Mouse (Mus musculus): Measurements from ENCODE around the gene Dok3. TPM values are rescaled to one million over a fixed set of nuclear protein-coding genes. Genes with fewer than 3 reads are reported as not detected.

The Dok3 gene
- total RNA-seq, 2 experiments from 2014 or later, result 0.77 to 1.5 TPM

DNA sequence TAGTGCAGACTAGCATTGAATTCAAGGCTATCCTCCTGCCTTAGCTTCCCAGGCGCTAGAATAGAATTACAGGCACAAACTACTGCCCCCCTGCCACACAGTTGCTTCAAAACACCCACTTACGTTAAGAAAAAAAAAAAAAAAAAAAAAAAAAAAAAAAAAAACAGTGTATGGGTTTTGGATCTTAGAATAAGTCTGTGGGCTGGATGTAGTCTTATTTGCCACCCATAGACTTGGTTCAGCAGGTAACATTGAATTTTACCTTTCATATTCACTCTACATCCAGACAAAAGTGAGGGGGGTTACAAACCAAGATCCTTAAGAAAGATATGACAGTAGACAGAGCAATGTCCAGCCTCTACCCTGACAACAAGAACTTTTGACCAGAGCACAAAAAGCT is 38.9 kb upstream of the Dok3 start:
- H3K27ac ChIP-seq, result no peak overlapping the region
- no peak for DNase-seq
- intact Hi-C loops (cut with DNase I), result no loop called here
- no peak overlapping the region for H3K4me3 ChIP-seq
- TF ChIP-seq CTCF (IDR thresholded peaks at IDR 0.05), result no peak

DNA sequence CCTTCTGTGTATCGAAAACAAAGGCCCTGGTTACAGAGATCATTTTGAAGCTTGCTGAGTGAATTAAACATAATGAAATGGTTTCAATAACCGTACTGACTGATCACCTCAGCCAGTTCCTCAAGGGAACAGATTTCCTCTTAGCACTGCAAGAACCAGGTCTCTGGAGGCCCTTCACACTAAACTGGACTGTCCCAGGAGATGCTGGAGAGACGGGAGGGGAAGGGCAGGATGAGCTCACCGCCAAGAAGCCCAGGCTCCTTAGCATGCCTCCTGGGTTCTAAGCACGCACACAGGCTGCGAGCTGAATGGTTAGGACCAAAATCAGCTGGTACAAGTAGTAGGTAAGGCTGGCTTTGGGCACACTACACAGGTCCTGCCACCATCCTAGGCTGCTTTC is 37.9 kb upstream of the Dok3 start:
- Histone ChIP-seq H3K27ac (0 out of 2 replicates have a peak overlapping the region, but pooled peaks have one; percentile 20), H3K4me3 (no peak overlapping the region)
- intact Hi-C loops (cut with DNase I), result no loop called here
- DNase-seq, result no peak
- no peak for TF ChIP-seq CTCF (IDR thresholded peaks at IDR 0.05)

DNA sequence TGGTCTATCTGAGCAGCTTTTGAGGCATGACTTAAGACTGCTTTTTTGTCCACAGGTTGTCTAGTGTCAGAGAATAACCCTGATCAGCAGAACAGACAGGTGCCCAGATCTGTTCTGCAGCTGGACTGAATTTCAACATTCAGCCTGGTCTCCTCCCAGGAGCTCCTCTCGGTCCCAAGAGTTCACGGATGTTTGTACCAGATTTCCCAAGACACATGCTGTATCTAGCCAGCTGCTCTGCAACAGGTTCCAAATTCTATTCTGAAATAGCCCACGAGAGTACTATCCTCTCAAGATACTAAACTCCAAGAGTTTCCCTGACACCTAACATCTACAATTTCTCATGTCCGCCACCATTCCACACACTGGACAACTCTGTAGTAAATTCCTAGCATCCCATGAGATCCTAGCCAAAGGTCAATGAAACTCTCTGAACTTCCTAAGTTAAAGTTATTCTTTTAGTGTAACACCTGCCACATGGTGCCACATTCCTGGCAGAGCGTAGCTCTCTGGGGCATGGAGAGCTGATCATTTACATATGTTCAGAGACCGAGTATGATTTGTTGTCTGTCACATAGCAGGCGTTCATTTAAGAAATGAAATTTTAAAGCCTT is 34.3 kb upstream of the Dok3 start:
- Histone ChIP-seq H3K4me3 (no peak overlapping the region), H3K27ac (peak overlapping the region; percentile 72)
- intact Hi-C loops (cut with DNase I), result no loop called here
- DNase-seq, result peak; percentile 67
- no peak for TF ChIP-seq CTCF (IDR thresholded peaks at IDR 0.05)

DNA sequence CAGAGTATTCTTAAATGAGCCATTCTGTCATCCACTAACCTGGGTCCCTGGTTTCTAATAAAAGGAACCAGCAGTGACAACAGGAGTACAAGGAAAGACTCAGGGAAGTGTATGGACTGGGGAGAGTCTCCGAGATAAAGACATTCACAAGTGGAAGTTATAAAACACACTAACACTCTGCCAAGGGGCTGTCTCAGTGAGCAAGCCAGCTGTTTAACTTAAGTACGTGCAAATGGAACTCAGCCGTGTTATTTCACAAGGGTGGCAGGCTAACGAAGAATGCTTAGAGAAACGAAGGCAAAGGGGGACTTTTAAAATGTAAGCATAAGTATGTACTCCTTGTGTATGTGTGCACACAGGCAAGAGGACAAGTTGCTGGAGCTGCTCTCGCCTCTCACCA is 28.4 kb upstream of the Dok3 start:
- no peak for TF ChIP-seq CTCF (IDR thresholded peaks at IDR 0.05)
- H3K4me3 ChIP-seq, result no peak overlapping the region
- H3K27ac ChIP-seq, result no peak overlapping the region
- no peak for DNase-seq
- intact Hi-C loops (cut with DNase I), result no loop called here

DNA sequence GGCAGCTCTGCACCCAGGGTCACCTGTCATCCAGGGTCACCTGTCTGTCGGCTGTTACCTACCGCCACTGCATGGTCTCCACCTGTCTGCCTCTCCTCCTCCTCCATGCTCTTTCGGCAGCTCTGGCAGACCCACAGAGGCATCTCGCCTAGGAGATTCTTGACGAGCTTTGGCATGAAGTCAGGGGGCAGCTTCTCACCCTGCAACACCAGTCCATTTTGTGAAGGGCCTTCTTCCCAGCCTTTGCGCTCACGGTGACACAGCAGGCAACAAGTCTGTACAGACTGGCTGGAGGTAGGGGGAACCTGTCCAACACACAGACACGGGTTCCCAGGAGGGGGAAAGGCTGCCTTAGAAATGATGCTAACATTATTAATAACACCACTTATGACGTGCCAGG is 26.8 kb upstream of the Dok3 start:
- intact Hi-C loops (cut with DNase I), result no loop called here
- TF ChIP-seq CTCF (IDR thresholded peaks at IDR 0.05), result no peak
- H3K4me3 ChIP-seq, result no peak overlapping the region
- no peak overlapping the region for H3K27ac ChIP-seq
- DNase-seq, result no peak

DNA sequence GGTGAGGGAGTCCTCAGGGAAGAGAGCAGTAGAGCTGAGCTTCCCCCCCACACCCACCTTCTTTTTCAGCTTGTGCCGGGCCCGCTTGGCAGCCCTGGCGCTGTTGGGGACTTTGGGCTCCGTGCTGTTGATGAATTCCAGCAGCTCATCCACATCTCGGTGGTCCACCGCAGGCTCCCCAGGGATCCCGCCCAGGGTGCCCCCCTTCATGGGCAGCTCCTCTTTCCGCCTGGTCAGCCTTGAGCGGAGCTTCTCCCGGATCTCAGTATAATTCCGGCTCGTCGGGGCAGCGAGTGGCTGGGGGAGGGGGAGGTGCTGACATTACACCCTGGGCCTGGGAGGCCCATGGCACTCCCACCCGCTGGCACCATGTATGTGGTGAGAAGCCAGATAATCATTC is 20.0 kb upstream of the Dok3 start:
- intact Hi-C loops (cut with DNase I), result no loop called here
- TF ChIP-seq CTCF (IDR thresholded peaks at IDR 0.05), result no peak
- Histone ChIP-seq H3K4me3 (no peak overlapping the region), H3K27ac (no peak overlapping the region)
- no peak for DNase-seq

DNA sequence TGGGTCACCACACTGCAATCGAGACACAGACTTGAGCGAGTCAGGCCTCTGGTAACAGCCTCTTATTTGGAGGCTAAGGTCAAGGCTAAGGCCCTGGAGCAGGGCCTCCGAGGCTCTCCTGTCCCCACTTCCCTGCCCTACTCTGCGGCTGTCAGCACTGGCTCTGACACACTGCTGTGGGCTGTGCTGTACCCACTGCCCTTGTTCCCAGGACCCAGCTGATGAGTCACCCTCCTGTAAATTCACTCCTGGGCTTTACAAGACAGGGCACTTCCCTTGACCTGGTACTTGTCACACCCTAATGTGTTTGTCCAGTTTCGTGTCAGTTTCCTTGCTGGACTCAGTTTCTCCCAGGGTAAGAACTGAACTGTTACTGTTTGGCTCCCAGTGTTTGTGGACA is 19.3 kb upstream of the Dok3 start:
- no peak for TF ChIP-seq CTCF (IDR thresholded peaks at IDR 0.05)
- Histone ChIP-seq H3K27ac (no peak overlapping the region), H3K4me3 (no peak overlapping the region)
- no peak for DNase-seq
- intact Hi-C loops (cut with DNase I), result no loop called here

DNA sequence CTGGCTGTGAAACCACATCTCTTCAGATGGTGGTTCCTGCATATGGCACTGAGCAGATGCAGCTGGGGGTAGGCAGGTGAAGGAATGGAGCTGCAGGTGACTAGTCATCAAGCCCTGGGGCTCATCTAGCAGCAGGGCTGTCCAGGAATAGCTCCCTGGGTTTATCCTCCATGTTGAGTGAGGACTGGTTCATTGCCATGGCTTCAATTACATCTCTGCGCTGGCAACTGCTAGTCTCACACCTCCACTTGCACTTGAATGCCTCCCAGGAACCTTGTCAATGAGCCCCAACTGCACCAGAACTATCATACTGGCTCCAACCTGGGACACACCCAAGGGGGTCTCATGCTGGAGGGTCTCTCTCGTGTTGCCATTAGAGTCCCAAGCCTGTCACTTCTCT is 18.8 kb upstream of the Dok3 start:
- Histone ChIP-seq H3K4me3 (no peak overlapping the region), H3K27ac (0 out of 2 replicates have a peak overlapping the region, but pooled peaks have one; percentile 28)
- peak; percentile 68 for DNase-seq
- no peak for TF ChIP-seq CTCF (IDR thresholded peaks at IDR 0.05)
- intact Hi-C loops (cut with DNase I), result no loop called here

DNA sequence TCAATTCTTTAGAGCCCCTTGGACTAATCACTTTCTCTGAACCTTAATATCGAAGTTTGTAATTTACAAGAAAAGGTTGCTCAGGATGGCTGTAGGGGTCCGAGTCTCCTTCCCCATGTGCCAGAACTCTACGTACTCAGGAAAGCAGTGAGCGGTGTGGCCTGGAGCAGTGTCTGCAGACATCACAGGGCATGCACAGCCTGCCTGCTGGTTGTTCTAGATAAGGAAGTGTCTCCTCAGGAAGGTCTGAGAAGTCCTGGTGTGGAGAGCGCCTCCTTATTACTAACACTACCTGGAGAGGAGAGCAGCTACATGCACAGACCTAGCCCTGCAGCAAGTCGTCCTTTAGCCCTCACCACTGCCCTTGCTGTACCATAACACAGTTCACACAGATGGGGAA is 15.7 kb upstream of the Dok3 start:
- no peak overlapping the region for H3K4me3 ChIP-seq
- DNase-seq, result no peak
- no peak overlapping the region for H3K27ac ChIP-seq
- intact Hi-C loops (cut with DNase I), result no loop called here
- no peak for TF ChIP-seq CTCF (IDR thresholded peaks at IDR 0.05)

DNA sequence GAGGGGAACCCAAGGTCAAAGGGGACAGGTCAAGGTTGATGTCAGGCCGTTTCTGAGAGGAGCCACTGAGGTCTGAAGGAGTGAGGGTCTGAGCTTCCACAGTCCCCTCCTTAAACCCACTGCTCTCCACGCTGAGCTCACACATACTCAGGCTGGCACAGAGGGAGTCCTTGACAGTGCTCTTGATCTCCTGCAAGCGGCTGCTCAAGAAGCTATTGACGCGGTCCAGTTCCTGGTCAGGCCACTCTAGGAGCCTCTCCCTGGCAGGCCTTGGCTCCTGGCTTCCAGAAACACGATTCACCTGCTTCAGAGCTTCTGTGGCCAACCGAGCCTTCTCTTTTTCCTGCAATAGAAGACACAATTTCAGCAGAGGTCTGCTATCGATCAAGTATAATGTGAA is 14.4 kb upstream of the Dok3 start:
- Histone ChIP-seq H3K27ac (no peak overlapping the region), H3K4me3 (no peak overlapping the region)
- TF ChIP-seq CTCF (IDR thresholded peaks at IDR 0.05), result no peak
- intact Hi-C loops (cut with DNase I), result no loop called here
- DNase-seq, result no peak

DNA sequence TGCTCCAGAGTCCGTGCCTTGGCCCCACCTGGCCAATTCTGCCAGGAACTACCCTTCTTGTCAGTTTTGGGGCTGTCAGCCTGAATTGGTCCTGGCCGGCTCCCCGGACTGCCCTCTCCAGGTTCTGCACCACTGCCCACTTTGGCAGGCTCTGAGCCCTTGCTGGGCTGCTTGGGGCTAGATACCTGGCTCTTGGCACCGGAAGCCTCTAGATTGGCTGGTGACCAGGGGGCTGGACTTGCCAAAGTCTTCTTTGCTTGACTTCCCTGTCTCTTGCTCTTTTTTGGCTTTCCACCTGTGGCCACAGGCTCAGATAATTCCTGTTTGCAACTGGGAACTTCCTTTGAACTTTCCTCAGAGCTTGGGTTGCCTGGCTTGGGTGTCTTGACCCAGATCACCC is 13.8 kb upstream of the Dok3 start:
- TF ChIP-seq CTCF (IDR thresholded peaks at IDR 0.05), result no peak
- H3K4me3 ChIP-seq, result no peak overlapping the region
- no peak overlapping the region for H3K27ac ChIP-seq
- intact Hi-C loops (cut with DNase I), result no loop called here
- DNase-seq, result no peak

DNA sequence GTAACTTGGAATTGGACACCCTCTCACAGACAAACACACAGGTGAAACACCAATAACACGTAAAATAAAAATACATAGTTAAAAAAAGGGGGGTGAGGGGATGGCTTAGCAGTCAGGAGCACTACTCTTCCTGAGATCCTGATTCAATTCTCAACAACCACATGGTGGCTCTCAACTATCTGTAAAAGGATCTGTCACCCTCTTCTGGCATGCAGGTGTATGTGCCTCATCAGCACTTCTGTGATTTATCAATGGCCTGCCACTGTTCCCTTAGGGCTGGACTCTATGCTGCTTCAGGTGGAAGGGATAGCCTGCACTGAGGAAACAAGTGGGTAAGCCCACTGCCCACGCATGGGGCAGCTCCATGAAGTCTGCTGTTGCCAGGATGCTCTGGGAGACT is 11.8 kb upstream of the Dok3 start:
- peak; percentile 73 for TF ChIP-seq CTCF (IDR thresholded peaks at IDR 0.05)
- Histone ChIP-seq H3K27ac (no peak overlapping the region), H3K4me3 (no peak overlapping the region)
- intact Hi-C loops (cut with DNase I), result no loop called here
- DNase-seq, result no peak

DNA sequence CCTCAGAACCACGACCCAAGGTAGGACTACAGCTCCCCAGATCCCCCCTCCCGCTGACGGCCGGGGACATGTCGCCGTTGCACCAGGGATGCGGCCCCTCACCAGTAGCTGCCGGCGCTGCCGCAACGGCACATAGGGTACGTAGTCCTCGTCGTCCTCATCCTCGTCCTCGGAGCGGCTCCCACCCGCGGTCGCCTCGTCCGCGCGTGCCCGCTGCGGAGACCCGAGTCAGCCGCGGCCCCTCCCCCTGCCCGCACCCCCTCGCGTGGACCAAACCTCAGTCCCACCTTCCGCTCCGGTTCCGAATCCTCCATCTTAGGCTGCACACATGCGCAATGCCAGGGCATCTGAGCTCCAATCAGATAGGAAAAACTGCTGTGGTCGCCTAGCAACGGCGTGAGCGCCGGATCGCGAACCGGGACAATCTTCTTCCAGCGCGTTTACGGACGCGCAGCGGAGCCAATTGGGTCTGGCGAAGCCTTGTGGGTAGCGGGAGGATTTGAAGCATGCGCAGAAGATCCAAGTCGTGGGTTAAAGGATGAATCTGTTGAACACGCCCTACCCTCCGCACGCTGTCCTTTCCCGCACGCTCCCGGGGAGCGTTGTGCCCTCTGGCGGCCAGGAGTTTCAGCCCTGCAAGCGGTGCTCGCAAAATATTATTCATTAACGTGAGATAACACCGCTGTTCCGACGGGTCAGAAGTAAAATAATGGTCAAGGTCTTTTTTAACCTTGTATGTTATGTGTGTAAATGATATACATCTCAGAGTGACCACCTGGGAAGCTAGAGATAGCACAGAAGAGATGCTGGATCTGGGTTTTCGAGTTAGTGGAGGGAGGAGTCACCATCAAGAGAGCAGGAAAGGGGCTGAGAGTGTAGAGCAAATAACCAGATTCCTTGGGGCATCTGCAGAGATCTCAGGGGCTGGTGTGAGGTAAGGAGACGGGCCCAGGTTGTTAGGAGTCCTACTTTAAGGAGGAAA is 7.4 kb upstream of the Dok3 start, which contains the start of gene Ddx41:
Gene Ddx41, minus strand, starts transcription at position 465 of the 982 bp plus-strand sequence.
- TF ChIP-seq CTCF (IDR thresholded peaks at IDR 0.05), result peak; percentile 94
- Histone ChIP-seq H3K27ac (peak within 1 kb of the TSS; percentile 87), H3K4me3 (peak within 1 kb of the TSS; percentile 95)
- DNase-seq, result peak; percentile 98
- intact Hi-C loops (cut with DNase I), result loop anchor here (5.0 kb wide), 1 partner anchor 36 kb away; the partner anchor contains the start of genes Fam193b and Tmed9
